Mouse (Mus musculus) gastrocnemius, postnatal 10 days (tissue): Measurements from ENCODE around the gene Smim27. TPM values are rescaled to one million over a fixed set of nuclear protein-coding genes. Genes with fewer than 3 reads are reported as not detected.

ENCODE experiments used
- total RNA-seq, 2 experiments: library from RNA; stranded (reverse); gene quantifications; 2 replicates each; pipeline ENCODE4 v1.2.3; 2021

Gene Smim27
- total RNA-seq, 2 experiments from 2014 or later = 46.8 to 64.0 TPM

Other genes with a start within 250 kb of the Smim27 start
- 10 to 100 TPM; 23.3 to 28.7 TPM for gene Aco1, start 126.5 kb upstream of the Smim27 start, total RNA-seq
- 1 to 10 TPM; 3.8 to 6.3 TPM for gene Ddx58, start 29.8 kb upstream of the Smim27 start, total RNA-seq
- gene Topors, start 271 bp downstream of the Smim27 start, total RNA-seq = 10 to 100 TPM; 13.1 to 15.9 TPM
- gene Ndufb6, start 9.8 kb downstream of the Smim27 start, total RNA-seq = 100 to 1,000 TPM; 196 to 243 TPM
- not detected for gene Tmem215, start 202.6 kb downstream of the Smim27 start, total RNA-seq